Mouse (Mus musculus): ENCODE data around the gene Ace2. TPM values are rescaled to one million over a fixed set of nuclear protein-coding genes. Genes with fewer than 3 reads are reported as not detected.

Ace2 gene
- polyA plus RNA-seq, 1 experiment: 0.02 TPM

GRCm38 (mm10) chrX:164101483-164101882 is 37.6 kb upstream of the Ace2 start:
- H3K4me3 ChIP-seq (ENCODE audit: insufficient read depth, poor library complexity, severe bottlenecking): no peak overlapping the region
- H3K79me3 ChIP-seq (ENCODE audit: low read depth): no peaks in the 10 kb centered on the region
- no peaks in the 10 kb centered on the region for H3K27me3 ChIP-seq (ENCODE audit: control insufficient read depth, insufficient read depth, insufficient read length)

DNA sequence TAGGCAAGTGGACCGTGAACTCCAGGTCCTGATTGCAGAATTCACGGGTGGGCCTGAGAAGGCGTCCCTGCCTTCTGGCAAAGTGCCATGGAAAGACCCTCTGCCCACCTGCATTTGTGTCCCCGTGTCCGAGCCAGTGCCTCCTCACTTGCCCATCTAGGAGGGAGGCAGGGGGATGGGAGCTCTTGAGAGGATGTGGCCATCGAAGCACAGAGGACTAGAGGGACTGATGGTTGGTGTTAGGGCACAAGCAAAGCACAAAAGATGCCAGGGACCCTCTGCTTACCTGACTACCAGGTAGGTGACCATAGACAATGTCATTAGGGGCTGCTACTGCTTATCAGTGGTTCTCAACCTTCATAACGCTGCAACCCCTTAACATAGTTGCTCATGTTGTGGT is 36.9 kb upstream of the Ace2 start:
- H3K27me3 ChIP-seq (ENCODE audit: control insufficient read depth, insufficient read depth, insufficient read length): no peaks in the 10 kb centered on the region
- H3K36me3 ChIP-seq (ENCODE audit: control insufficient read depth, insufficient read depth): no peaks in the 10 kb centered on the region
- H3K4me3 ChIP-seq (ENCODE audit: insufficient read depth, poor library complexity, severe bottlenecking): no peak overlapping the region
- no peak for TF ChIP-seq FOSL1 (IDR thresholded peaks at IDR 0.05; ENCODE audit: insufficient read depth, low read length, poor library complexity, severe bottlenecking)
- no peak for TF ChIP-seq CTCF (IDR thresholded peaks at IDR 0.05; ENCODE audit: control insufficient read depth, insufficient read depth, insufficient read length)
- no peak for TF ChIP-seq MYOG (IDR thresholded peaks at IDR 0.05; ENCODE audit: control insufficient read depth, extremely low read depth, insufficient read length)
- no peak for TF ChIP-seq MYOD1 (IDR thresholded peaks at IDR 0.05; ENCODE audit: control insufficient read depth, insufficient read length, low read depth)
- no peak for TF ChIP-seq USF1 (IDR thresholded peaks at IDR 0.05; ENCODE audit: low read depth)
- no peak for TF ChIP-seq MAX (IDR thresholded peaks at IDR 0.05)
- no peak for TF ChIP-seq CEBPB (IDR thresholded peaks at IDR 0.05; ENCODE audit: low read depth)
- H3ac ChIP-seq (ENCODE audit: control insufficient read depth, insufficient read length, low read depth): no peak overlapping the region
- H3K79me3 ChIP-seq (ENCODE audit: low read depth): no peaks in the 10 kb centered on the region
- no peaks in the 10 kb centered on the region for H3K79me2 ChIP-seq (ENCODE audit: control insufficient read depth, insufficient read depth)

More at GRCm38 (mm10) chrX:164101483-164101882, 37.6 kb upstream of the Ace2 start:
- H3K36me3 ChIP-seq (ENCODE audit: control insufficient read depth, insufficient read depth): no peaks in the 10 kb centered on the region
- no peak for TF ChIP-seq MYOG (IDR thresholded peaks at IDR 0.05; ENCODE audit: control insufficient read depth, extremely low read depth, insufficient read length)
- TF ChIP-seq CEBPB (IDR thresholded peaks at IDR 0.05; ENCODE audit: low read depth): no peak
- TF ChIP-seq CTCF (IDR thresholded peaks at IDR 0.05; ENCODE audit: control insufficient read depth, insufficient read depth, insufficient read length): no peak
- TF ChIP-seq MYOD1 (IDR thresholded peaks at IDR 0.05; ENCODE audit: control insufficient read depth, insufficient read length, low read depth): no peak
- TF ChIP-seq USF1 (IDR thresholded peaks at IDR 0.05; ENCODE audit: low read depth): no peak
- TF ChIP-seq FOSL1 (IDR thresholded peaks at IDR 0.05; ENCODE audit: insufficient read depth, low read length, poor library complexity, severe bottlenecking): no peak
- no peak for TF ChIP-seq MAX (IDR thresholded peaks at IDR 0.05)
- no peak overlapping the region for H3ac ChIP-seq (ENCODE audit: control insufficient read depth, insufficient read length, low read depth)
- H3K79me2 ChIP-seq (ENCODE audit: control insufficient read depth, insufficient read depth): no peaks in the 10 kb centered on the region

DNA sequence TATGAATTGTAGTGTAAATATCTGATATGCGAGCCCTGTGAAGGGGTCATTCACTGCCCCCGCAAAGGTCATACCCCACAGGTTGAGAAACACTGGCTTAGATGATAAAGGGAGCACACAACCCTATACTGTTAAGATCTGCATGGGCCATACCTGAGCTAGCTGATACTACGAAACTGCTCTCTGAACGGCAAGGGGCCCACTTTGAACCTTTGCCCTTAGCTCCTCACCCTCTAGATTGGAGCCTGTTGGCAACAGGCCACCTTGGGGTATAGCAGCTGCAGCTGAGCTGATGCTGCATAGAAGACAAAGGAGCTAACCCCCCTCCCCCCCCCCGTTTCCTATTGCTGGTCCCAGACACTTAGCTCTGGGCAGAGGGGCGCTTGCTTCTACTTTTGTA is 36.5 kb upstream of the Ace2 start:
- H3K36me3 ChIP-seq (ENCODE audit: control insufficient read depth, insufficient read depth): no peaks in the 10 kb centered on the region
- H3K4me3 ChIP-seq (ENCODE audit: insufficient read depth, poor library complexity, severe bottlenecking): no peak overlapping the region
- H3ac ChIP-seq (ENCODE audit: control insufficient read depth, insufficient read length, low read depth): no peak overlapping the region
- H3K79me2 ChIP-seq (ENCODE audit: control insufficient read depth, insufficient read depth): no peaks in the 10 kb centered on the region
- no peaks in the 10 kb centered on the region for H3K79me3 ChIP-seq (ENCODE audit: low read depth)
- H3K27me3 ChIP-seq (ENCODE audit: control insufficient read depth, insufficient read depth, insufficient read length): no peaks in the 10 kb centered on the region
- TF ChIP-seq MYOG (IDR thresholded peaks at IDR 0.05; ENCODE audit: control insufficient read depth, extremely low read depth, insufficient read length) (no peak), FOSL1 (IDR thresholded peaks at IDR 0.05; ENCODE audit: insufficient read depth, low read length, poor library complexity, severe bottlenecking) (no peak), MYOD1 (IDR thresholded peaks at IDR 0.05; ENCODE audit: control insufficient read depth, insufficient read length, low read depth) (no peak), CEBPB (IDR thresholded peaks at IDR 0.05; ENCODE audit: low read depth) (no peak), MAX (IDR thresholded peaks at IDR 0.05) (no peak)

DNA sequence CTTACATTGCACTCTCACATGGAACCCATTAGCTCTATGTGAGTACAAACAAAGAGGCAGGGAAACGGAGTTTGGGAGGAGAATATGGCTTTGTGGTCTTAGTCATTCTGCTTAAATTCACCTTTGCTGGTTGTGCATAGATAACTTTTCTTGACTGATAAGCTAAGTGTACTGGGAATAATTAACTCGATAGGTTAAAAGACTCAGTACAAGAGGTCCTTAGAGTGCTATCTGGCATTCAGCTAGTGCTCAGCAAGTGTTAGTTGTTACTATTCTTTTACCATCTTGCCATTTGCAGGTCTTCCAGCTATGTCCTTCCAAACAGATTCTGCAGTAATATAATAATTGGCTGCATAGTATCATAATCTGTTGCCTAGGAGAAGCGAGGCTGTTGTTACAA is 28.0 kb upstream of the Ace2 start:
- Histone ChIP-seq H3K79me2 (ENCODE audit: control insufficient read depth, insufficient read depth) (no peaks in the 10 kb centered on the region), H3K4me3 (ENCODE audit: insufficient read depth, poor library complexity, severe bottlenecking) (no peak overlapping the region), H3K27me3 (ENCODE audit: control insufficient read depth, insufficient read depth, insufficient read length) (no peaks in the 10 kb centered on the region), H3K79me3 (ENCODE audit: low read depth) (no peaks in the 10 kb centered on the region), H3ac (ENCODE audit: control insufficient read depth, insufficient read length, low read depth) (no peak overlapping the region), H3K36me3 (ENCODE audit: control insufficient read depth, insufficient read depth) (no peaks in the 10 kb centered on the region)
- no peak for TF ChIP-seq USF1 (IDR thresholded peaks at IDR 0.05; ENCODE audit: low read depth)
- TF ChIP-seq CEBPB (IDR thresholded peaks at IDR 0.05; ENCODE audit: low read depth): no peak
- no peak for TF ChIP-seq MYOD1 (IDR thresholded peaks at IDR 0.05; ENCODE audit: control insufficient read depth, insufficient read length, low read depth)
- TF ChIP-seq FOSL1 (IDR thresholded peaks at IDR 0.05; ENCODE audit: insufficient read depth, low read length, poor library complexity, severe bottlenecking): no peak
- no peak for TF ChIP-seq CTCF (IDR thresholded peaks at IDR 0.05; ENCODE audit: control insufficient read depth, insufficient read depth, insufficient read length)

- Histone ChIP-seq H3K79me2 (ENCODE audit: control insufficient read depth, insufficient read depth) (no peaks in the 10 kb centered on the region), H3K27me3 (ENCODE audit: control insufficient read depth, insufficient read depth, insufficient read length) (no peaks in the 10 kb centered on the region), H3K4me3 (ENCODE audit: insufficient read depth, poor library complexity, severe bottlenecking) (no peak overlapping the region), H3K36me3 (ENCODE audit: control insufficient read depth, insufficient read depth) (no peaks in the 10 kb centered on the region), H3K79me3 (ENCODE audit: low read depth) (no peaks in the 10 kb centered on the region), H3ac (ENCODE audit: control insufficient read depth, insufficient read length, low read depth) (no peak overlapping the region)
- TF ChIP-seq MYOD1 (IDR thresholded peaks at IDR 0.05; ENCODE audit: control insufficient read depth, insufficient read length, low read depth) (no peak), FOSL1 (IDR thresholded peaks at IDR 0.05; ENCODE audit: insufficient read depth, low read length, poor library complexity, severe bottlenecking) (no peak), USF1 (IDR thresholded peaks at IDR 0.05; ENCODE audit: low read depth) (no peak), CTCF (IDR thresholded peaks at IDR 0.05; ENCODE audit: control insufficient read depth, insufficient read depth, insufficient read length) (no peak), CEBPB (IDR thresholded peaks at IDR 0.05; ENCODE audit: low read depth) (no peak), MAX (IDR thresholded peaks at IDR 0.05) (no peak), MYOG (IDR thresholded peaks at IDR 0.05; ENCODE audit: control insufficient read depth, extremely low read depth, insufficient read length) (no peak)
Observed at GRCm38 (mm10) chrX:164113744-164114143, 25.4 kb upstream of the Ace2 start.

DNA sequence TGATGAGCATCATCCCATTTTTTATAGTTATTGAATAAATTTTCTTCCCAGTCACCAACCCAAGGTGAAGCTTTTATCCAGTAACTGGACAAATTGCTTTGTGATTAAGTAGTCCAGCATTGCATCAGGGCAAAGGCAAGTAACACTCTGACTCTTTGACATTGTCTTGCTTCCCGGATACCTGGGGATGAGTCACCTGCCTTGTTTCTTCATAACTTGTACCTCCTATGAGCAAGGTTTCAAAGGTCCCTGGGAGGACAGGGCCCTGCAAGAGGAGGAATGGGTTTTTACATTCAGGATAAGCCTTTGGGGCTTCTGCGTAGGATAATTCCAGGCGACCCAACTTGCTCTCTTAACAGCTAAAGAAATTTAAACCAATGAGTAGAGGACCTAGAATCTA is 15.2 kb upstream of the Ace2 start:
- no peaks in the 10 kb centered on the region for H3K36me3 ChIP-seq (ENCODE audit: control insufficient read depth, insufficient read depth)
- no peaks in the 10 kb centered on the region for H3K79me2 ChIP-seq (ENCODE audit: control insufficient read depth, insufficient read depth)
- H3K4me3 ChIP-seq (ENCODE audit: insufficient read depth, poor library complexity, severe bottlenecking): no peak overlapping the region
- H3K27me3 ChIP-seq (ENCODE audit: control insufficient read depth, insufficient read depth, insufficient read length): no peaks in the 10 kb centered on the region
- H3K79me3 ChIP-seq (ENCODE audit: low read depth): no peaks in the 10 kb centered on the region
- no peak overlapping the region for H3ac ChIP-seq (ENCODE audit: control insufficient read depth, insufficient read length, low read depth)
- TF ChIP-seq MYOD1 (IDR thresholded peaks at IDR 0.05; ENCODE audit: control insufficient read depth, insufficient read length, low read depth) (no peak), CEBPB (IDR thresholded peaks at IDR 0.05; ENCODE audit: low read depth) (no peak), MYOG (IDR thresholded peaks at IDR 0.05; ENCODE audit: control insufficient read depth, extremely low read depth, insufficient read length) (no peak), CTCF (IDR thresholded peaks at IDR 0.05; ENCODE audit: control insufficient read depth, insufficient read depth, insufficient read length) (no peak), MAX (IDR thresholded peaks at IDR 0.05) (no peak), USF1 (IDR thresholded peaks at IDR 0.05; ENCODE audit: low read depth) (no peak), FOSL1 (IDR thresholded peaks at IDR 0.05; ENCODE audit: insufficient read depth, low read length, poor library complexity, severe bottlenecking) (no peak)
